Mouse (Mus musculus): ENCODE data around the gene Hand1.
"Not testable (repeated sequence)": the region's sequence is repeated elsewhere in the genome, so short reads cannot be mapped to it uniquely, and the experiment has no call there.

GRCm38 (mm10) chr11:57823159-57823558, 9.5 kb downstream of the Hand1 start:
- TF ChIP-seq CTCF (IDR thresholded peaks at IDR 0.05): peak; percentile 31
- TF ChIP-seq POLR2A (IDR thresholded peaks at IDR 0.05; ENCODE audit: insufficient read depth, low read depth, low read length): not testable (repeated sequence)
